Mouse (Mus musculus) liver, postnatal 0 days (tissue): ENCODE results near the gene Hoxa7.

Experiments used
- CTCF ChIP-seq: sonication (generic); IDR thresholded peaks from 2 replicates; pipeline ENCODE4 v1.5.1; 2016; ENCODE audit warnings: antibody characterized with exemption, low read depth
- EP300 ChIP-seq: IDR thresholded peaks from 2 replicates; pipeline ENCODE4 v1.6.1; 2016; ENCODE audit warnings: antibody characterized with exemption, low read depth, mild to moderate bottlenecking

DNA sequence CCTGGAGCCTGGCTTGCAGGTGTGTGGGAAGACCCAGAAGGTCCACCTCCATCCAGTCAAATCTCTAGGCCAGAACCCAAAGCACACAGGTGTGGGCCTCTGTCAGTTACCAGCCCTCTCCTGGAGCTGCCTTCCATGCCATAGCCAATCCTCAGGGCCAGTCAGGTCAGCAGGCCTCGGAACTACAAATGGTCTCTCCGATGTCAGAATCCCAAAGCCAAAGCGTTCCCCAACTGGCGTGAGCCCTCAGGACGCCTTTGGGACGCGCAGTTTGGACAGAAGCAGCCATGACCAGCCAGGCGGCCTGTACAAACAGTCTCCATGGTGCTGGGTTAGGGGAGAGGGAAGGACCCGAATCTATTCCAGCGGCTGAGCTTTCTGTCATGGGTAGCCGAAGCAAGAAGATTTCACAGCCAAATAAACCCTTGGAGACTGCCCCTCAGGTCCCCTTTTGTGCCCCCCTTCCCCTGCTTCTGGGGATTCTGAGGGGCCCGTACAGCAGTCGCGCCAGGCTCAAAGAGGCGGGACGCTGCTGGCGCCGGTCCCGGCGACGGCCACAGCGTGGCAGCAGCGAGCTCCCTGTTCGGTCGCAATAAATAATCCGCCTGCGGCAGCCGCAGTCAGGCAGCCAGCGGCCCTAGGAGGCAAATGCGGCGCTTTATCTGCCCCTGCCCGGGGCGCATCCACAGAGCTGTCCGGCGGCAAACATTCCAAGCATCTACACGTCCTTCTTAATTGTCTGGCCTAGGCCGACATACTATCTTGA, 10.3 kb downstream of the Hoxa7 start:
- peak; percentile 75 for TF ChIP-seq CTCF
- no peak for TF ChIP-seq EP300
